ENCODE assay signal across 24 mouse cellular contexts in genomic region chr1:131204461-131204860, GRCm38 (mm10). TPM values are rescaled to one million over a fixed set of nuclear protein-coding genes. Genes with fewer than 3 reads are reported as not detected.
DNase-seq lines count a peak whose midpoint lies in the region; ATAC-seq lines count a peak whose summit lies in the region.
"Had no signal": no experiment of that assay in that cellular context is flagged by ENCODE, and none has a peak within 500 bp of the region (broad histone marks: within the 10 kb centered on the region; RNA-seq: fewer than 3 reads in every experiment).

No protein-coding gene starts in this region.

- no peaks in the 10 kb centered on the region for H3K4me1 ChIP-seq in midbrain, embryonic 11.5 days (ENCODE audit: control insufficient read depth, insufficient read depth, low read length)
- peaks cover 8% of the 10 kb centered on the region; the same call in 1 of the 2 replicates for H3K4me1 ChIP-seq in midbrain, embryonic 10.5 days
- H3K4me1 ChIP-seq: forebrain, embryonic 15.5 days had no signal

- no peak overlapping the region for H3K9ac ChIP-seq in midbrain, embryonic 11.5 days (ENCODE audit: low read length)
- H3K9ac ChIP-seq: embryonic facial prominence, embryonic 12.5 days; forebrain, embryonic 15.5 days; limb, embryonic 15.5 days had no signal

- H3K4me2 ChIP-seq in midbrain, embryonic 11.5 days, result no peak overlapping the region
- H3K4me2 ChIP-seq: embryonic facial prominence, embryonic 12.5 days; forebrain, embryonic 15.5 days; limb, embryonic 15.5 days had no signal

- no peaks in the 10 kb centered on the region for H3K9me3 ChIP-seq in midbrain, embryonic 11.5 days (ENCODE audit: control insufficient read depth, low read length)
- H3K9me3 ChIP-seq in midbrain, embryonic 10.5 days (replicated peaks), result no peaks in the 10 kb centered on the region
- H3K9me3 ChIP-seq: embryonic facial prominence, embryonic 12.5 days; forebrain, embryonic 15.5 days; hindbrain, embryonic 10.5 days; limb, embryonic 15.5 days; megakaryocyte, embryonic 14.5 days had no signal

- no peaks in the 10 kb centered on the region for H3K27me3 ChIP-seq in midbrain, embryonic 11.5 days (ENCODE audit: control insufficient read depth, insufficient read depth, low read length)
- peaks cover 2% of the 10 kb centered on the region; the same call in 1 of the 2 replicates for H3K27me3 ChIP-seq in midbrain, embryonic 10.5 days (ENCODE audit: low read depth, poor library complexity, severe bottlenecking)
- no peaks in the 10 kb centered on the region for H3K27me3 ChIP-seq in splenic B cell, adult 2 months (ENCODE audit: control insufficient read depth, insufficient read depth, low read length, poor library complexity, severe bottlenecking)
- H3K27me3 ChIP-seq: embryonic facial prominence, embryonic 12.5 days; forebrain, embryonic 15.5 days; limb, embryonic 15.5 days had no signal

- no peaks in the 10 kb centered on the region for H3K36me3 ChIP-seq in midbrain, embryonic 11.5 days (ENCODE audit: control insufficient read depth, insufficient read depth, low read length)
- no peaks in the 10 kb centered on the region for H3K36me3 ChIP-seq in midbrain, embryonic 10.5 days
- no peaks in the 10 kb centered on the region for H3K36me3 ChIP-seq in splenic B cell, adult 2 months (ENCODE audit: control insufficient read depth, insufficient read depth, low read length, poor library complexity, severe bottlenecking)
- H3K36me3 ChIP-seq: embryonic facial prominence, embryonic 12.5 days; forebrain, embryonic 15.5 days; hindbrain, embryonic 10.5 days; limb, embryonic 15.5 days had no signal

- H3K27ac ChIP-seq in midbrain, embryonic 11.5 days (ENCODE audit: low read depth, low read length), result no peak overlapping the region
- no peak overlapping the region for H3K27ac ChIP-seq in midbrain, embryonic 10.5 days (replicated peaks)
- H3K27ac ChIP-seq: embryonic facial prominence, embryonic 12.5 days; forebrain, embryonic 15.5 days; hindbrain, embryonic 10.5 days; hindbrain, postnatal 0 days; kidney, postnatal 0 days; limb, embryonic 15.5 days had no signal

- WGBS in midbrain, embryonic 11.5 days, result 81% methylated on average over 8 of the region's 8 CpGs
- 87% methylated on average over 8 of the region's 8 CpGs for WGBS in midbrain, embryonic 10.5 days

- H3K4me3 ChIP-seq in midbrain, embryonic 11.5 days (ENCODE audit: low read depth, low read length), result no peak overlapping the region
- no peak overlapping the region for H3K4me3 ChIP-seq in midbrain, embryonic 10.5 days
- H3K4me3 ChIP-seq: embryonic facial prominence, embryonic 12.5 days; erythroblast, embryonic 14.5 days; forebrain, embryonic 15.5 days; hindbrain, embryonic 10.5 days; limb, embryonic 15.5 days; megakaryocyte, embryonic 14.5 days had no signal

- peak; percentile 31 for DNase-seq in midbrain, embryonic 11.5 days (ENCODE audit: low spot score, missing footprints)
- no peak for DNase-seq in midbrain, embryonic 10.5 days (ENCODE audit: low spot score)
- peak; percentile 78 for DNase-seq in T-cell, adult 2 months (ENCODE audit: low spot score)
- DNase-seq in splenic B cell, adult 2 months (ENCODE audit: low read depth, low spot score), result peak; percentile 68
- peak; percentile 50 for DNase-seq in thymus, postnatal 4 days
- DNase-seq in heart, postnatal 4 days, result no peak
- no peak for DNase-seq in neural tube, embryonic 10.5 days (ENCODE audit: extremely low spot score, low spot score)
- DNase-seq in kidney, postnatal 36 days, result no peak
- DNase-seq: adrenal gland, adult 8-10 months; cerebellum, adult 9-11 months; gastrocnemius, postnatal 25 days; kidney, adult 18-20 months; lung, postnatal 14 days; retina, postnatal 1 day; right cerebral cortex, postnatal 4 days had no signal

- no peak for ATAC-seq in midbrain, embryonic 11.5 days (ENCODE audit: low FRiP score)
- ATAC-seq: forebrain, embryonic 15.5 days; hindbrain, postnatal 0 days; midbrain, embryonic 16.5 days had no signal

RNA-seq across cellular contexts. Expression of gene Rassf5, which starts 40.6 kb away (rescaled TPM):
- polyA plus RNA-seq in midbrain, embryonic 11.5 days (2014; fragmentation: Nextera tagmentation; extraction: Ambion mirVana), result 0.52 and 1.00 TPM in 2 replicates
- polyA plus RNA-seq in midbrain, embryonic 10.5 days (2016; fragmentation: Nextera tagmentation; extraction: Ambion mirVana), result 0.93 and 1.0 TPM in 2 replicates
- total RNA-seq in heart, postnatal 4 days (2021), result 1 to 10 TPM; 4.4 to 4.5 TPM
- polyA plus RNA-seq: erythroblast, embryonic 14.5 days had no signal

RNA-seq across cellular contexts. Expression of gene Eif2d, which starts 51.5 kb away (rescaled TPM):
- polyA plus RNA-seq in midbrain, embryonic 11.5 days (2014; fragmentation: Nextera tagmentation; extraction: Ambion mirVana), result 55.7 and 56.7 TPM in 2 replicates
- 60.5 and 62.6 TPM in 2 replicates for polyA plus RNA-seq in midbrain, embryonic 10.5 days (2016; fragmentation: Nextera tagmentation; extraction: Ambion mirVana)
- 10 to 100 TPM; 36.7 to 37.1 TPM for total RNA-seq in heart, postnatal 4 days (2021)

Comparison
In these comparisons a context has a peak if more than half of its experiments do, and no peak if none do; other contexts are left out.
1. DNase-seq: peak in midbrain, embryonic 11.5 days (single experiment), T-cell, adult 2 months (single experiment), splenic B cell, adult 2 months (single experiment) and thymus, postnatal 4 days (single experiment); none in midbrain, embryonic 10.5 days (single experiment), heart, postnatal 4 days (single experiment), neural tube, embryonic 10.5 days (single experiment) and kidney, postnatal 36 days (0 of 2).